Mouse (Mus musculus) lung, adult 2 months (tissue): Measurements from ENCODE around the gene Gusb.

Experiments used
- CTCF ChIP-seq: fragments of 200-500 bp; IDR thresholded peaks from 2 replicates; pipeline ENCODE4 v1.5.1; 2011; ENCODE audit warnings: mild to moderate bottlenecking, low read length, control low read depth; ENCODE audit not compliant: insufficient read depth
- POLR2A ChIP-seq: fragments of 200-500 bp; IDR thresholded peaks from 2 replicates; pipeline ENCODE4 v1.6.1; 2011; ENCODE audit warnings: low read depth, mild to moderate bottlenecking, control low read depth, low read length, borderline replicate concordance; ENCODE audit errors: extremely low read depth

GRCm38 (mm10) chr5:130022366-130022765 lies 19.5 kb upstream of the Gusb start:
- TF ChIP-seq CTCF (no peak), POLR2A (no peak)
